Mouse (Mus musculus) testis, postnatal 10 days (tissue): ENCODE measurements around the gene Il11ra1.
"Not testable (repeated sequence)": the region's sequence is repeated elsewhere in the genome, so short reads cannot be mapped to it uniquely, and the experiment has no call there.

Experiments used
- DNase-seq: peaks from one replicate; pipeline ENCODE4 v3.0.0; 2021; ENCODE audit warnings: low spot score

Il11ra1 gene

DNA sequence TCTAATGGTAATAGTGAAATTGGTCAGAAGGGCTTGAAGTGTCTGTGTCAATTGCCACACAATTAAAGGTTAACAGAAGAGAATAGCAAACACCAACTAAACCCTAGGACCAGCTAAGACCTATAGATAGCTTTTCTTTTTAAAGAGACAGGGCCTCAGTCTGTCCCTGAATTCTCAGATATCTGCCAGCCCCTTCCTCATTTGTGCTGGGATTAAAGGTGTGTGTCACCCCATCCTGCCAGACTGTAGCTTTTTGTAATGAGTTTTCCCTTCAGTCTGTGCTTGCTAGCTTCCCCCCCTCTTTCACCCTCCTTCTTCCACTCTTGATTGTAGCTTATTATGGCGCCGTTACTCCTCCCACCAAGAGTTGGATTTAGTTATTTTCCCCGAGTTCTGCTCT, 83.4 kb downstream of the Il11ra1 start:
- not testable (repeated sequence) for DNase-seq
